Mouse (Mus musculus): ENCODE measurements around the gene Vmo1. TPM values are rescaled to one million over a fixed set of nuclear protein-coding genes. Genes with fewer than 3 reads are reported as not detected.

Vmo1 gene
- total RNA-seq, 2 experiments from 2014 or later: not detected

- no peak for DNase-seq
Measured at GRCm38 (mm10) chr11:70469764-70470163, 44.7 kb downstream of the Vmo1 start.

- no peak for DNase-seq
Measured at GRCm38 (mm10) chr11:70467902-70468619, 46.4 kb downstream of the Vmo1 start.

GRCm38 (mm10) chr11:70465824-70466223 lies 48.6 kb downstream of the Vmo1 start:
- peak; percentile 42 for DNase-seq

DNA sequence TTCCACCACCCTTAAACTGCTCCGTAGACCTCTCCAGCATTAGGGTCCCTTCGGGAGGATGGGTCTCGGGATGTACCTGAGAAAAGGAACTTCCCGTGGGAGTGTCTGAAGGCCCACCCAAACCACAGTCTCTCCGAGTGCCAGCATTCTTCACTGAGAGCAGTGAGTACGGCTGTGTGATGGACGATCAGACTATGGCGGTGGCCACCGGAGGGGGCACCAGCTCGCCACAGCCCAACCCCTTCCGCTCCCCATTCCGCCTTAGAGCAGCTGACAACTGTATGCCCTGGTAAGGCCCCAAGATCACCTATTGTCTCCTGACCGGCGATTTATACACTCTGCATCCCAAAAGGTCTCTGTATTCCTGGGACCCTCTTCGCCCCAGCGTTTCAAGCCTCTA lies 49.2 kb downstream of the Vmo1 start:
- no peak for DNase-seq

DNA sequence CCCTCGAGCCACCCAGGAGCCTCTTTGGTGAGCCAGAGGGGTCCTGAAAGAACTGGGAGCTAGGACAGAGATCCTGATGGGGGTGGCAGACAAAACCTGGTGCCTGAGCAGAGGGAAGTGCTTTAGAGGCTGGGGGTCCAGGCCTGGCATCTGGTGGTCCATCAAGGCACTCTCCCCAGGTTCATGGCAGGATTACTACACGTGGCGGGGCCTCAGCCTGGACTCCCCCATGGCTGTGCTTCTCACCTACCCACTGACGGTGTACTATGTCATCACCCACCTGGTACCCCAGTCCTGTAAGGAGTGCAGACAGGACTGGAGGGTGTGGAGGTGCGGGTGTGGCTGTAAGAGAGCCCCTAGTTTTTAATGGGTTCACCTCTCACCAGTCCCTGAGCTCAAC lies 50.4 kb downstream of the Vmo1 start:
- DNase-seq: no peak

Other genes starting within 250 kb of the Vmo1 start
- not detected for gene Alox12e, start 192.0 kb downstream of the Vmo1 start, total RNA-seq (2021)
- gene Alox15, start 162.6 kb downstream of the Vmo1 start, total RNA-seq (2021): under 1 TPM in 1 of 2 experiments, not detected in 1; 0.52 TPM
- gene Pelp1, start 104.6 kb downstream of the Vmo1 start, total RNA-seq (2021): 10 to 100 TPM; 20.2 to 21.4 TPM
- gene Arrb2, start 82.0 kb downstream of the Vmo1 start, total RNA-seq (2021): 10 to 100 TPM; 11.0 TPM
- gene Med11, start 62.7 kb downstream of the Vmo1 start, total RNA-seq (2021): 10 to 100 TPM in 1 of 2 experiments, 1 to 10 TPM in 1; 7.6 to 11.0 TPM
- gene Zmynd15, start 55.2 kb downstream of the Vmo1 start, total RNA-seq (2021): 1 to 10 TPM in 1 of 2 experiments, under 1 TPM in 1; 0.52 to 1.6 TPM
- gene Cxcl16, start 54.6 kb downstream of the Vmo1 start, total RNA-seq (2021): 1 to 10 TPM; 3.4 to 5.1 TPM
- not detected for gene Tm4sf5, start 9.4 kb downstream of the Vmo1 start, total RNA-seq (2021)
- gene Gltpd2, start 4.6 kb upstream of the Vmo1 start, total RNA-seq (2021): not detected
- gene Psmb6, start 10.8 kb upstream of the Vmo1 start, total RNA-seq (2021): 100 to 1,000 TPM; 326 to 361 TPM
- not detected for gene Gm40193, start 18.3 kb upstream of the Vmo1 start, total RNA-seq (2021)
- gene Pld2, start 25.4 kb upstream of the Vmo1 start, total RNA-seq (2021): 10 to 100 TPM; 16.4 to 21.3 TPM
- gene Mink1, start 48.3 kb upstream of the Vmo1 start, total RNA-seq (2021): 10 to 100 TPM; 28.6 to 37.0 TPM
- gene 4930544D05Rik, start 101.2 kb upstream of the Vmo1 start, total RNA-seq (2021): not detected
- gene Chrne, start 104.6 kb upstream of the Vmo1 start, total RNA-seq (2021): 10 to 100 TPM; 30.7 to 35.0 TPM
- gene Gp1ba, start 124.5 kb upstream of the Vmo1 start, total RNA-seq (2021): under 1 TPM; 0.12 to 0.29 TPM
- 10 to 100 TPM; 41.9 to 43.7 TPM for gene Rnf167, start 132.6 kb upstream of the Vmo1 start, total RNA-seq (2021)
- gene Slc25a11, start 132.9 kb upstream of the Vmo1 start, total RNA-seq (2021): 100 to 1,000 TPM; 252 to 283 TPM
- gene Pfn1, start 140.0 kb upstream of the Vmo1 start, total RNA-seq (2021): 100 to 1,000 TPM; 465 to 491 TPM
- gene Eno3, start 142.6 kb upstream of the Vmo1 start, total RNA-seq (2021): 1,000 to 10,000 TPM; 5,193 to 5,983 TPM
- gene Spag7, start 154.8 kb upstream of the Vmo1 start, total RNA-seq (2021): 100 to 1,000 TPM; 131 to 133 TPM
- 10 to 100 TPM; 20.6 to 21.8 TPM for gene Camta2, start 173.5 kb upstream of the Vmo1 start, total RNA-seq (2021)
- 1 to 10 TPM; 1.6 to 2.5 TPM for gene Inca1, start 185.5 kb upstream of the Vmo1 start, total RNA-seq (2021)
- gene Kif1c, start 185.9 kb upstream of the Vmo1 start, total RNA-seq (2021): 100 to 1,000 TPM; 195 to 205 TPM
- 10 to 100 TPM; 11.6 to 12.4 TPM for gene Zfp3, start 249.6 kb upstream of the Vmo1 start, total RNA-seq (2021)

Data from gastrocnemius, postnatal 10 days (tissue).